Mouse (Mus musculus) CH12.LX (cell line): ENCODE measurements around the gene B3galnt2.

ENCODE experiments used
- CHD1 ChIP-seq: IDR thresholded peaks from 2 replicates; pipeline ENCODE4 v1.6.1; 2012; ENCODE audit warnings: low read depth, low read length, improper control_type of control experiment, inconsistent platforms
- CTCF ChIP-seq, 2 experiments: IDR thresholded peaks in 1 of 2; conservative IDR thresholded peaks in 1 of 2; 2 replicates each; pipeline ENCODE4 v1.5.1; 2011 to 2012; ENCODE audit warnings: low read depth in 2 of 2, low read length in 2 of 2, improper control_type of control experiment in 1 of 2, inconsistent platforms in 1 of 2, mild to moderate bottlenecking in 1 of 2, moderate library complexity in 1 of 2
- ELF1 ChIP-seq: IDR thresholded peaks from 2 replicates; pipeline ENCODE4 v1.6.1; 2014; ENCODE audit warnings: low read depth, mild to moderate bottlenecking, inconsistent platforms, low read length, improper control_type of control experiment
- EP300 ChIP-seq: IDR thresholded peaks from 2 replicates; pipeline ENCODE4 v1.6.1; 2011; ENCODE audit warnings: low read length, improper control_type of control experiment
- ETS1 ChIP-seq: conservative IDR thresholded peaks from 2 replicates; pipeline ENCODE4 v1.6.1; 2012; ENCODE audit warnings: low read depth, mild to moderate bottlenecking, inconsistent platforms, low read length, improper control_type of control experiment, moderate library complexity
- MAZ ChIP-seq: IDR thresholded peaks from 2 replicates; pipeline ENCODE4 v1.6.1; 2012; ENCODE audit warnings: low read depth, mild to moderate bottlenecking, inconsistent platforms, low read length, improper control_type of control experiment, moderate library complexity
- MXI1 ChIP-seq: IDR thresholded peaks from 2 replicates; pipeline ENCODE4 v1.6.1; 2011; ENCODE audit warnings: mild to moderate bottlenecking, low read depth, low read length, improper control_type of control experiment
- POLR2A ChIP-seq: IDR thresholded peaks from 2 replicates; pipeline ENCODE4 v1.6.1; 2011; ENCODE audit warnings: low read depth, mild to moderate bottlenecking, improper control_type of control experiment, low read length
- RCOR1 ChIP-seq: conservative IDR thresholded peaks from 2 replicates; pipeline ENCODE4 v1.6.1; 2012; ENCODE audit warnings: low read depth, mild to moderate bottlenecking, inconsistent platforms, low read length, improper control_type of control experiment
- ZC3H11A ChIP-seq: IDR thresholded peaks from 2 replicates; pipeline ENCODE4 v1.6.1; 2012; ENCODE audit warnings: low read depth, mild to moderate bottlenecking, inconsistent platforms, low read length, improper control_type of control experiment
- ZMIZ1 ChIP-seq: IDR thresholded peaks from 2 replicates; pipeline ENCODE4 v1.6.1; 2012; ENCODE audit warnings: low read depth, mild to moderate bottlenecking, inconsistent platforms, low read length, improper control_type of control experiment
- ZNF384 ChIP-seq: IDR thresholded peaks from 2 replicates; pipeline ENCODE4 v1.6.1; 2012; ENCODE audit warnings: low read depth, low read length, improper control_type of control experiment, inconsistent platforms

- TF ChIP-seq POLR2A (no peak), EP300 (no peak), RCOR1 (no peak), CTCF (conservative IDR thresholded peaks at IDR 0.05 in 1 of 2, IDR thresholded peaks at IDR 0.05 in 1 of 2; ENCODE audit: low read depth in 2 of 2, low read length in 2 of 2) (no peak), ETS1 (no peak), CHD1 (no peak), MAZ (no peak), ZMIZ1 (no peak), ELF1 (no peak), MXI1 (no peak), ZNF384 (no peak), ZC3H11A (no peak)
Measured at GRCm38 (mm10) chr13:14018283-14018682, 64.0 kb downstream of the B3galnt2 start.
